In the genomic region with DNA sequence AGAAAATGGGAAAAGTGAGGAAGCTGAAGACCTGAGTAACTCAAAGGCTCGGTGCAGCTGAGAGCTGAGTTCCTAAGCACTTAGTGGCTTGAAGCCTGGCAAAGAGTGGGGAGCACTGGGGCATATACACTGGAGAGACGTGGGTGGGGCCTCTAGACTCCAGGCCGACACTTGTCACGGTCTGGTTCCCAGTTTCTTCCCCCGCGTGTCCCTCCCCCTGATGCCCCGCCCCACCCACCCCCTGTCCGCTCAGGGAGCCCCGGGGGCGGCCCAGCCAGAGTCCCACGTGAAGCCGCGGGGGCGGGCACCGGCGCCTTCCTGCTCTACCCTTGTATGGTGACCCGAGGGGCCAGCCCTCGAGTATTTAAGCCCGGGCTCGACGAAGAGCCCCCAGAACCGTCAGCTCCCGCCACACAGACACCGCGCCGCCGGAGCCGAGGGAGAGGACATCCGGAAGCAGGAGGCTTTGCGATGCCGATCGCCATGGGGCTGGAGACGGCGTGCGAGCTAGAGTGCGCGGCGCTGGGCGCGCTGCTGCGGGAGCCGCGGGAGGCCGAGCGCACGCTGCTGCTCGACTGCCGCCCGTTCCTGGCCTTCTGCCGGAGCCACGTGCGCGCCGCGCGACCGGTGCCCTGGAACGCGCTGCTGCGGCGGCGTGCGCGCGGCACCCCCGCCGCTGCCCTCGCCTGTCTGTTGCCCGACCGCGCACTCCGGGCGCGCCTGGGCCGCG, we compare ENCODE assay signal across 8 mouse cellular contexts. TPM values are rescaled to one million over a fixed set of nuclear protein-coding genes. Genes with fewer than 3 reads are reported as not detected.
A peak's percentile ranks its signal among the peaks of the same experiment; 100 is the strongest.
DNase-seq lines count a peak whose midpoint lies in the region; ATAC-seq lines count a peak whose summit lies in the region.

TSS of gene Dusp2 (plus strand) at position 393 of the 730 bp plus-strand sequence.

- H3K36me3 ChIP-seq in intestine, embryonic 15.5 days, result no peaks in the 10 kb centered on the region

- DNase-seq in embryo, embryonic 10 days (ENCODE audit: low spot score), result peak; percentile 64
- peak; percentile 55 to 57 for DNase-seq in gastrocnemius, postnatal 36 days
- DNase-seq in left cerebral cortex, postnatal 36 days (ENCODE audit: low spot score in 2 of 2), result peak; percentile 67 to 82
- DNase-seq in mesoderm, embryonic 11.5 days (ENCODE audit: low read depth, low spot score), result peak; percentile 61
- DNase-seq in right cerebral cortex, postnatal 14 days, result peak; percentile 74
- peak; percentile 69 for DNase-seq in urinary bladder, postnatal 14 days (ENCODE audit: low spot score)

- H3K4me2 ChIP-seq in intestine, embryonic 15.5 days (replicated peaks), result peak within 1 kb of the TSS; percentile 83

- no peaks in the 10 kb centered on the region for H3K9me3 ChIP-seq in intestine, embryonic 15.5 days

- H3K27ac ChIP-seq in intestine, embryonic 15.5 days, result no peak within 1 kb of the TSS

- peaks cover 7% of the 10 kb centered on the region; the same call in 1 of the 2 replicates for H3K4me1 ChIP-seq in intestine, embryonic 15.5 days (replicated peaks)

- H3K27me3 ChIP-seq in intestine, embryonic 15.5 days (replicated peaks), result peaks cover 36% of the 10 kb centered on the region

- WGBS in intestine, embryonic 15.5 days, result under 1% methylated on average over 73 of the region's 76 CpGs

- intact Hi-C loops in gastrocnemius, postnatal 36 days (cut with DNase I), result no loop called here
- intact Hi-C loops in left cerebral cortex, postnatal 36 days (cut with DNase I), result loop anchor here (10.0 kb wide), 1 partner anchor 171 kb away; no protein-coding TSS in a partner anchor

- ATAC-seq in activated CD4-positive, CD25-positive, alpha-beta regulatory T cell, adult 4 months, result peak; percentile 55
- ATAC-seq in intestine, embryonic 15.5 days, result peak; percentile 80

- H3K4me3 ChIP-seq in intestine, embryonic 15.5 days (replicated peaks), result peak within 1 kb of the TSS; percentile 50

- H3K9ac ChIP-seq in intestine, embryonic 15.5 days, result peak within 1 kb of the TSS; percentile 51

RNA-seq across cellular contexts. Expression of gene Dusp2, which starts in this region (rescaled TPM):
- 10 to 100 TPM; 18.6 to 38.6 TPM for polyA plus RNA-seq in activated CD4-positive, CD25-positive, alpha-beta regulatory T cell, adult 4 months (2017; shearing (Covaris generic))
- 1 to 10 TPM in 1 of 2 experiments, under 1 TPM in 1; 0.72 to 1.3 TPM for total RNA-seq in gastrocnemius, postnatal 36 days (2021)
- 4.5 and 5.2 TPM in 2 replicates for polyA plus RNA-seq in intestine, embryonic 15.5 days (2015; fragmentation: Nextera tagmentation; extraction: Ambion mirVana)
- total RNA-seq in left cerebral cortex, postnatal 36 days (2021), result 1 to 10 TPM; 1.6 to 2.5 TPM
